Mouse (Mus musculus) kidney, embryonic 15.5 days (tissue): ENCODE measurements at regions not wholly inside any gene's neighbourhood (a gene's known extent, or its start where the extent isn't known, plus 50 kb on each side); places are given as distances from the start of the nearest gene placed in this dataset.
A peak's percentile ranks its signal among the peaks of the same experiment; 100 is the strongest.

Experiments
- ATAC-seq: fragments of 200-750 bp; cut with Nextera tagmentation; replicated peaks from 2 replicates; pipeline ENCODE4 v1.8.0; 2017; ENCODE audit warnings: moderate TSS enrichment; ENCODE audit not compliant: low FRiP score
- H3K27ac ChIP-seq: fragments of 300-500 bp; sonication (generic); 2 replicates; pipeline ENCODE4 v1.5.1; 2015; ENCODE audit warnings: mild to moderate bottlenecking, inconsistent platforms
- H3K27me3 ChIP-seq: fragments of 300-500 bp; sonication (generic); 2 replicates; pipeline ENCODE4 v1.6.1; 2015; ENCODE audit warnings: inconsistent platforms
- H3K36me3 ChIP-seq: fragments of 300-500 bp; sonication (generic); 2 replicates; pipeline ENCODE4 v1.6.1; 2015; ENCODE audit warnings: inconsistent platforms
- H3K4me1 ChIP-seq: fragments of 300-500 bp; sonication (generic); 2 replicates; pipeline ENCODE4 v1.6.1; 2015; ENCODE audit warnings: inconsistent platforms
- H3K4me2 ChIP-seq: fragments of 300-500 bp; sonication (generic); 2 replicates; pipeline ENCODE4 v1.6.1; 2015; ENCODE audit warnings: moderate library complexity, mild to moderate bottlenecking, inconsistent platforms
- H3K4me3 ChIP-seq: fragments of 300-500 bp; sonication (generic); replicated peaks from 2 replicates; pipeline ENCODE4 v1.5.1; 2015; ENCODE audit warnings: mild to moderate bottlenecking, inconsistent platforms
- H3K9ac ChIP-seq: fragments of 300-500 bp; sonication (generic); 2 replicates; pipeline ENCODE4 v1.6.1; 2015; ENCODE audit warnings: mild to moderate bottlenecking, inconsistent platforms
- H3K9me3 ChIP-seq: fragments of 300-500 bp; sonication (generic); replicated peaks from 2 replicates; pipeline ENCODE4 v1.6.1; 2016; ENCODE audit warnings: inconsistent platforms
- WGBS: fragments of 180-500 bp; shearing (Covaris S2); methylation state at CpG from one replicate; pipeline ENCODE4 v1.1.7; 2015; ENCODE audit warnings: mixed read lengths; 5-methylcytosine and 5-hydroxymethylcytosine counted together

- no peaks in the 10 kb centered on the region for H3K36me3 ChIP-seq
- H3K4me3 ChIP-seq = no peak overlapping the region
- H3K9ac ChIP-seq = no peak overlapping the region
- no peak for ATAC-seq
- no peaks in the 10 kb centered on the region for H3K9me3 ChIP-seq
- no peak overlapping the region for H3K4me2 ChIP-seq
- H3K4me1 ChIP-seq = peaks cover 10% of the 10 kb centered on the region
- H3K27ac ChIP-seq = no peak overlapping the region
- H3K27me3 ChIP-seq = no peaks in the 10 kb centered on the region
Observed at GRCm38 (mm10) chr14:58505841-58506240, 435.5 kb downstream of the Fgf9 start.

GRCm38 (mm10) chr14:58502890-58503289 lies 432.5 kb downstream of the Fgf9 start:
- Histone ChIP-seq H3K36me3 (no peaks in the 10 kb centered on the region), H3K4me1 (peaks cover 9% of the 10 kb centered on the region), H3K9me3 (no peaks in the 10 kb centered on the region), H3K4me3 (no peak overlapping the region), H3K27me3 (no peaks in the 10 kb centered on the region), H3K4me2 (no peak overlapping the region), H3K27ac (no peak overlapping the region), H3K9ac (no peak overlapping the region)
- 83% methylated on average over 8 of the region's 8 CpGs for WGBS
- ATAC-seq = no peak

GRCm38 (mm10) chr14:58500014-58500413 lies 429.7 kb downstream of the Fgf9 start:
- no peak; the same call in 1 of the 2 replicates for ATAC-seq

GRCm38 (mm10) chr14:58499501-58499900 lies 429.2 kb downstream of the Fgf9 start:
- Histone ChIP-seq H3K9ac (no peak overlapping the region), H3K27me3 (no peaks in the 10 kb centered on the region), H3K36me3 (no peaks in the 10 kb centered on the region), H3K27ac (0 out of 2 replicates have a peak overlapping the region, but pooled peaks have one; percentile 37), H3K4me1 (peaks cover 9% of the 10 kb centered on the region), H3K9me3 (no peaks in the 10 kb centered on the region), H3K4me2 (no peak overlapping the region), H3K4me3 (no peak overlapping the region)
- no peak for ATAC-seq
- WGBS = 41% methylated on average over 6 of the region's 6 CpGs

More at GRCm38 (mm10) chr14:58500014-58500413, 429.7 kb downstream of the Fgf9 start:
- no peaks in the 10 kb centered on the region for H3K27me3 ChIP-seq
- H3K27ac ChIP-seq = 0 out of 2 replicates have a peak overlapping the region, but pooled peaks have one; percentile 37
- H3K36me3 ChIP-seq = no peaks in the 10 kb centered on the region
- H3K4me3 ChIP-seq = no peak overlapping the region
- H3K4me1 ChIP-seq = peaks cover 9% of the 10 kb centered on the region
- H3K9ac ChIP-seq = no peak overlapping the region
- H3K9me3 ChIP-seq = no peaks in the 10 kb centered on the region
- 29% methylated on average over 2 of the region's 2 CpGs for WGBS
- H3K4me2 ChIP-seq = no peak overlapping the region

- H3K36me3 ChIP-seq = no peaks in the 10 kb centered on the region
- 83% methylated on average over 7 of the region's 7 CpGs for WGBS
- H3K4me1 ChIP-seq = peaks cover 9% of the 10 kb centered on the region
- H3K27ac ChIP-seq = no peak overlapping the region
- no peak overlapping the region for H3K4me2 ChIP-seq
- no peak for ATAC-seq
- H3K4me3 ChIP-seq = no peak overlapping the region
- no peak overlapping the region for H3K9ac ChIP-seq
- H3K9me3 ChIP-seq = no peaks in the 10 kb centered on the region
- H3K27me3 ChIP-seq = no peaks in the 10 kb centered on the region
Observed at GRCm38 (mm10) chr14:58499071-58499470, 428.7 kb downstream of the Fgf9 start.

GRCm38 (mm10) chr14:58496902-58497301 lies 426.6 kb downstream of the Fgf9 start:
- Histone ChIP-seq H3K27me3 (no peaks in the 10 kb centered on the region), H3K4me1 (peaks cover 9% of the 10 kb centered on the region), H3K9me3 (no peaks in the 10 kb centered on the region), H3K27ac (no peak overlapping the region), H3K4me3 (no peak overlapping the region), H3K9ac (no peak overlapping the region), H3K4me2 (no peak overlapping the region), H3K36me3 (no peaks in the 10 kb centered on the region)
- ATAC-seq = no peak
- WGBS = 89% methylated on average over 3 of the region's 3 CpGs

- Histone ChIP-seq H3K4me2 (no peak overlapping the region), H3K27me3 (no peaks in the 10 kb centered on the region), H3K9me3 (no peaks in the 10 kb centered on the region), H3K9ac (no peak overlapping the region), H3K36me3 (no peaks in the 10 kb centered on the region), H3K27ac (no peak overlapping the region), H3K4me1 (peaks cover under 1% of the 10 kb centered on the region; the same call in 1 of the 2 replicates), H3K4me3 (no peak overlapping the region)
- 78% methylated on average over 5 of the region's 5 CpGs for WGBS
- ATAC-seq = no peak
Observed at GRCm38 (mm10) chr14:58494400-58494987, 424.1 kb downstream of the Fgf9 start.

- 82% methylated on average over 2 of the region's 2 CpGs for WGBS
- Histone ChIP-seq H3K9me3 (no peaks in the 10 kb centered on the region), H3K4me3 (no peak overlapping the region), H3K36me3 (no peaks in the 10 kb centered on the region), H3K4me2 (no peak overlapping the region), H3K27ac (no peak overlapping the region), H3K27me3 (no peaks in the 10 kb centered on the region), H3K9ac (no peak overlapping the region), H3K4me1 (no peaks in the 10 kb centered on the region)
- no peak for ATAC-seq
Observed at GRCm38 (mm10) chr14:58492118-58492517, 421.8 kb downstream of the Fgf9 start.

GRCm38 (mm10) chr14:58488803-58489202 lies 418.5 kb downstream of the Fgf9 start:
- H3K4me3 ChIP-seq = no peak overlapping the region
- no peaks in the 10 kb centered on the region for H3K4me1 ChIP-seq
- H3K36me3 ChIP-seq = no peaks in the 10 kb centered on the region
- ATAC-seq = 0 out of 2 replicates have a peak, but pooled peaks have one; percentile 36
- no peak overlapping the region for H3K27ac ChIP-seq
- no peaks in the 10 kb centered on the region for H3K27me3 ChIP-seq
- H3K9ac ChIP-seq = no peak overlapping the region
- WGBS = 47% methylated on average over 6 of the region's 6 CpGs
- no peak overlapping the region for H3K4me2 ChIP-seq
- H3K9me3 ChIP-seq = no peaks in the 10 kb centered on the region

GRCm38 (mm10) chr14:58487836-58488235 lies 417.5 kb downstream of the Fgf9 start:
- H3K4me3 ChIP-seq = no peak overlapping the region
- no peaks in the 10 kb centered on the region for H3K27me3 ChIP-seq
- H3K4me1 ChIP-seq = no peaks in the 10 kb centered on the region
- no peak for ATAC-seq
- no peak overlapping the region for H3K9ac ChIP-seq
- H3K9me3 ChIP-seq = no peaks in the 10 kb centered on the region
- no peak overlapping the region for H3K4me2 ChIP-seq
- 89% methylated on average over 6 of the region's 6 CpGs for WGBS
- H3K36me3 ChIP-seq = no peaks in the 10 kb centered on the region
- H3K27ac ChIP-seq = no peak overlapping the region

GRCm38 (mm10) chr14:58480454-58480853 lies 410.1 kb downstream of the Fgf9 start:
- no peak overlapping the region for H3K4me2 ChIP-seq
- no peaks in the 10 kb centered on the region for H3K36me3 ChIP-seq
- no peak overlapping the region for H3K9ac ChIP-seq
- H3K9me3 ChIP-seq = no peaks in the 10 kb centered on the region
- H3K4me3 ChIP-seq = no peak overlapping the region
- 0 out of 2 replicates have a peak, but pooled peaks cover 2% of the 10 kb centered on the region for H3K4me1 ChIP-seq
- 98% methylated on average over 2 of the region's 2 CpGs for WGBS
- no peak overlapping the region for H3K27ac ChIP-seq
- ATAC-seq = no peak
- no peaks in the 10 kb centered on the region for H3K27me3 ChIP-seq

GRCm38 (mm10) chr14:58470678-58471077 lies 400.3 kb downstream of the Fgf9 start:
- H3K9ac ChIP-seq = no peak overlapping the region
- no peak for ATAC-seq
- H3K9me3 ChIP-seq = no peaks in the 10 kb centered on the region
- H3K4me2 ChIP-seq = no peak overlapping the region
- H3K27ac ChIP-seq = no peak overlapping the region
- H3K4me3 ChIP-seq = no peak overlapping the region
- peaks cover 5% of the 10 kb centered on the region; the same call in 1 of the 2 replicates for H3K4me1 ChIP-seq
- H3K36me3 ChIP-seq = no peaks in the 10 kb centered on the region
- H3K27me3 ChIP-seq = no peaks in the 10 kb centered on the region
- WGBS = 30% methylated on average over 3 of the region's 3 CpGs

- Histone ChIP-seq H3K36me3 (no peaks in the 10 kb centered on the region), H3K9me3 (no peaks in the 10 kb centered on the region), H3K9ac (no peak overlapping the region), H3K27ac (no peak overlapping the region), H3K27me3 (no peaks in the 10 kb centered on the region), H3K4me1 (peaks cover 5% of the 10 kb centered on the region; the same call in 1 of the 2 replicates), H3K4me3 (no peak overlapping the region), H3K4me2 (no peak overlapping the region)
- ATAC-seq = no peak
- 20% methylated on average over 7 of the region's 7 CpGs for WGBS
Observed at GRCm38 (mm10) chr14:58468451-58468850, 398.1 kb downstream of the Fgf9 start.
